Mouse (Mus musculus) neural tube, embryonic 10.5 days (tissue): ENCODE measurements around the gene Naglu.
"Not testable (repeated sequence)": the region's sequence is repeated elsewhere in the genome, so short reads cannot be mapped to it uniquely, and the experiment has no call there.

Source experiments
- DNase-seq: peaks from one replicate; pipeline ENCODE4 v3.0.0-alpha.2; 2017; ENCODE audit warnings: low spot score; ENCODE audit errors: extremely low spot score

Naglu gene

GRCm38 (mm10) chr11:101124494-101124893 is 54.7 kb downstream of the Naglu start:
- DNase-seq, result not testable (repeated sequence)

GRCm38 (mm10) chr11:101125008-101125407 is 55.2 kb downstream of the Naglu start:
- not testable (repeated sequence) for DNase-seq

- DNase-seq, result no peak
These were observed 57.3 kb downstream of the Naglu start for GRCm38 (mm10) chr11:101127075-101127474.
